Mouse (Mus musculus) gastrocnemius, adult 8-10 months (tissue): ENCODE measurements around the gene Nrip3. TPM values are rescaled to one million over a fixed set of nuclear protein-coding genes. Genes with fewer than 3 reads are reported as not detected.

ENCODE experiments used
- total RNA-seq, 4 experiments: library from RNA; stranded (reverse); gene quantifications; 2 replicates each; pipeline ENCODE4 v1.2.4; 2022

The Nrip3 gene
- total RNA-seq, 4 experiments from 2014 or later = 0.05 TPM; not detected in 3

Other genes with a start within 250 kb of the Nrip3 start
- 1 to 10 TPM; 3.7 to 5.7 (median 4.7) TPM for gene St5, start 78.4 kb downstream of the Nrip3 start, total RNA-seq
- gene Akip1, start 78.3 kb downstream of the Nrip3 start, total RNA-seq = 10 to 100 TPM; 15.6 to 26.7 (median 24.0) TPM
- not detected for gene BC051019, start 58.2 kb downstream of the Nrip3 start, total RNA-seq
- gene Ascl3, start 50.3 kb downstream of the Nrip3 start, total RNA-seq = not detected
- gene Tmem9b, start 29.1 kb downstream of the Nrip3 start, total RNA-seq = 10 to 100 TPM; 28.9 to 32.9 (median 31.3) TPM
- 1 to 10 TPM in 2 of 4 experiments, under 1 TPM in 2; 0.87 to 1.9 (median 1.3) TPM for gene Scube2, start 83.7 kb upstream of the Nrip3 start, total RNA-seq
- gene Dennd5a, start 178.4 kb upstream of the Nrip3 start, total RNA-seq = 10 to 100 TPM; 41.5 to 49.6 (median 45.4) TPM
- 10 to 100 TPM; 17.6 to 26.6 (median 22.4) TPM for gene Tmem41b, start 204.9 kb upstream of the Nrip3 start, total RNA-seq
- 100 to 1,000 TPM in 1 of 4 experiments, 10 to 100 TPM in 3; 79.8 to 101 (median 90.9) TPM for gene Ipo7, start 236.2 kb upstream of the Nrip3 start, total RNA-seq